Mouse (Mus musculus) CH12.LX (cell line): ENCODE results near the gene Fut4. TPM values are rescaled to one million over a fixed set of nuclear protein-coding genes. Genes with fewer than 3 reads are reported as not detected.

Experiments
- DNase-seq: peaks from one replicate; pipeline ENCODE4 v3.0.0-alpha.2; 2013; ENCODE audit errors: extremely low read depth
- H3K27ac ChIP-seq: 2 replicates; pipeline ENCODE4 v1.5.1; 2012; ENCODE audit warnings: low read depth, mild to moderate bottlenecking, control low read depth, moderate library complexity; ENCODE audit not compliant: insufficient read depth
- H3K27me3 ChIP-seq: replicated peaks from 2 replicates; pipeline ENCODE3; 2012; ENCODE audit warnings: inconsistent platforms
- H3K36me3 ChIP-seq, 2 experiments: replicated peaks in 1 of 2; 2 replicates each; pipeline versions ENCODE3 to v1.6.1; 2012; ENCODE audit warnings: inconsistent platforms in 1 of 2, low read length in 1 of 2, mild to moderate bottlenecking in 1 of 2, mixed read lengths in 1 of 2, moderate library complexity in 1 of 2; ENCODE audit not compliant: control insufficient read depth in 1 of 2, insufficient read depth in 1 of 2
- H3K4me1 ChIP-seq, 2 experiments: 2 replicates each; pipeline ENCODE4 v1.6.1; 2012; ENCODE audit warnings: inconsistent platforms in 1 of 2, moderate library complexity in 1 of 2; ENCODE audit not compliant: insufficient read depth in 2 of 2, control insufficient read depth in 1 of 2
- H3K4me2 ChIP-seq: 2 replicates; pipeline ENCODE4 v1.6.1; 2012; ENCODE audit warnings: low read depth, mild to moderate bottlenecking, control low read depth; ENCODE audit not compliant: poor library complexity, insufficient read depth, severe bottlenecking
- H3K4me3 ChIP-seq, 3 experiments: fragments of 150-350 bp in 1 of 3; sonication (generic) in 1 of 3; replicated peaks in 1 of 3; 2 replicates each; pipeline versions ENCODE3 to v1.5.1; 2011 to 2012; ENCODE audit warnings: low read depth in 2 of 3, low read length in 2 of 3, mild to moderate bottlenecking in 2 of 3, moderate library complexity in 2 of 3, control low read depth in 1 of 3, improper control_type of control experiment in 1 of 3, inconsistent platforms in 1 of 3, mixed read lengths in 1 of 3; ENCODE audit not compliant: poor library complexity in 1 of 3
- H3K79me2 ChIP-seq: replicated peaks from 2 replicates; pipeline ENCODE4 v1.6.1; 2012; ENCODE audit warnings: mild to moderate bottlenecking, moderate library complexity; ENCODE audit not compliant: control insufficient read depth, poor library complexity, insufficient read depth, severe bottlenecking; ENCODE audit errors: extremely low read depth
- H3K9ac ChIP-seq: 2 replicates; pipeline ENCODE4 v1.6.1; 2012; ENCODE audit warnings: low read depth, mild to moderate bottlenecking, control low read depth, moderate library complexity; ENCODE audit not compliant: insufficient read depth
- H3K9me3 ChIP-seq: replicated peaks from 2 replicates; pipeline ENCODE3; 2012; ENCODE audit warnings: low read length, inconsistent platforms, mixed read lengths
- BHLHE40 ChIP-seq: IDR thresholded peaks from 2 replicates; pipeline ENCODE4 v1.6.1; 2011; ENCODE audit warnings: mild to moderate bottlenecking, low read depth, low read length, improper control_type of control experiment
- CHD1 ChIP-seq: IDR thresholded peaks from 2 replicates; pipeline ENCODE4 v1.6.1; 2012; ENCODE audit warnings: low read depth, low read length, improper control_type of control experiment, inconsistent platforms
- CHD2 ChIP-seq: IDR thresholded peaks from 2 replicates; pipeline ENCODE4 v1.6.1; 2011; ENCODE audit warnings: low read length, improper control_type of control experiment
- ELF1 ChIP-seq: IDR thresholded peaks from 2 replicates; pipeline ENCODE4 v1.6.1; 2014; ENCODE audit warnings: low read depth, mild to moderate bottlenecking, inconsistent platforms, low read length, improper control_type of control experiment
- EP300 ChIP-seq: IDR thresholded peaks from 2 replicates; pipeline ENCODE4 v1.6.1; 2011; ENCODE audit warnings: low read length, improper control_type of control experiment
- HCFC1 ChIP-seq: IDR thresholded peaks from 2 replicates; pipeline ENCODE4 v1.6.1; 2012; ENCODE audit warnings: low read depth, mild to moderate bottlenecking, inconsistent platforms, low read length, improper control_type of control experiment
- IRF4 ChIP-seq: IDR thresholded peaks from 2 replicates; pipeline ENCODE4 v1.6.1; 2014; ENCODE audit warnings: low read depth, mild to moderate bottlenecking, inconsistent platforms, low read length, improper control_type of control experiment
- JUND ChIP-seq: conservative IDR thresholded peaks from 2 replicates; pipeline ENCODE4 v1.6.1; 2011; ENCODE audit warnings: low read depth, low read length, improper control_type of control experiment
- KAT2A ChIP-seq: IDR thresholded peaks from 2 replicates; pipeline ENCODE4 v1.6.1; 2012; ENCODE audit warnings: low read length, improper control_type of control experiment, inconsistent platforms; ENCODE audit not compliant: insufficient replicate concordance
- MAFK ChIP-seq: IDR thresholded peaks from 2 replicates; pipeline ENCODE4 v1.6.1; 2011; ENCODE audit warnings: low read length, improper control_type of control experiment; ENCODE audit not compliant: insufficient replicate concordance
- MAZ ChIP-seq: IDR thresholded peaks from 2 replicates; pipeline ENCODE4 v1.6.1; 2012; ENCODE audit warnings: low read depth, mild to moderate bottlenecking, inconsistent platforms, low read length, improper control_type of control experiment, moderate library complexity
- NELFE ChIP-seq: IDR thresholded peaks from 2 replicates; pipeline ENCODE4 v1.6.1; 2011; ENCODE audit warnings: low read depth, low read length, improper control_type of control experiment
- NRF1 ChIP-seq: IDR thresholded peaks from 2 replicates; pipeline ENCODE4 v1.6.1; 2014; ENCODE audit warnings: low read depth, mild to moderate bottlenecking, inconsistent platforms, low read length, improper control_type of control experiment, moderate library complexity
- POLR2A ChIP-seq: IDR thresholded peaks from 2 replicates; pipeline ENCODE4 v1.6.1; 2011; ENCODE audit warnings: low read depth, mild to moderate bottlenecking, improper control_type of control experiment, low read length
- RAD21 ChIP-seq: IDR thresholded peaks from 2 replicates; pipeline ENCODE4 v1.6.1; 2011; ENCODE audit warnings: low read depth, mild to moderate bottlenecking, low read length, improper control_type of control experiment, moderate library complexity
- SMC3 ChIP-seq: IDR thresholded peaks from 2 replicates; pipeline ENCODE4 v1.6.1; 2011; ENCODE audit warnings: low read depth, low read length, improper control_type of control experiment
- TBP ChIP-seq: conservative IDR thresholded peaks from 2 replicates; pipeline ENCODE4 v1.6.1; 2011; ENCODE audit warnings: low read depth, low read length, improper control_type of control experiment
- TCF12 ChIP-seq: IDR thresholded peaks from 2 replicates; pipeline ENCODE4 v1.6.1; 2014; ENCODE audit warnings: low read depth, mild to moderate bottlenecking, inconsistent platforms, low read length, improper control_type of control experiment
- USF1 ChIP-seq: IDR thresholded peaks from 2 replicates; pipeline ENCODE4 v1.6.1; 2014; ENCODE audit warnings: low read depth, mild to moderate bottlenecking, inconsistent platforms, low read length, improper control_type of control experiment
- USF2 ChIP-seq: conservative IDR thresholded peaks from 2 replicates; pipeline ENCODE4 v1.6.1; 2011; ENCODE audit warnings: low read depth, low read length, improper control_type of control experiment
- ZC3H11A ChIP-seq: IDR thresholded peaks from 2 replicates; pipeline ENCODE4 v1.6.1; 2012; ENCODE audit warnings: low read depth, mild to moderate bottlenecking, inconsistent platforms, low read length, improper control_type of control experiment
- ZMIZ1 ChIP-seq: IDR thresholded peaks from 2 replicates; pipeline ENCODE4 v1.6.1; 2012; ENCODE audit warnings: low read depth, mild to moderate bottlenecking, inconsistent platforms, low read length, improper control_type of control experiment
- dilution Hi-C: fragments of 300-500 bp; cut with MboI; formaldehyde crosslinking; loops from 2 replicates; pipeline ENCODE4 v1.14.3; 2020; ENCODE audit warnings: low sequenced_read_pairs; ENCODE audit not compliant: extremely low pct_unique_long_range_greater_than_20kb, extremely low pct_ligation_motif_present
- in situ Hi-C: fragments of 300-500 bp; cut with MboI; formaldehyde crosslinking; loops from 3 replicates; pipeline ENCODE4 v1.14.3; 2019; ENCODE audit warnings: low sequenced_read_pairs, low pct_ligation_motif_present, low pct_unique_long_range_greater_than_20kb, mixed read lengths
- polyA plus RNA-seq: library from polyadenylated mRNA; unstranded; fragments of >175 nt; gene quantifications from 2 replicates; pipeline ENCODE4 v1.2.1, GENCODE M21; 2012; ENCODE audit warnings: low read depth; ENCODE audit not compliant: insufficient read length
- total RNA-seq, 2 experiments: library from RNA; depleted of rRNA; stranded (reverse); fragments of 300-350 nt in 1 of 2; fragments of >200 nt in 1 of 2; gene quantifications; 2 replicates each; pipeline ENCODE4 v1.2.3; 2012 to 2014

Fut4 gene
- total and polyA plus RNA-seq, 3 experiments, result not detected

DNA sequence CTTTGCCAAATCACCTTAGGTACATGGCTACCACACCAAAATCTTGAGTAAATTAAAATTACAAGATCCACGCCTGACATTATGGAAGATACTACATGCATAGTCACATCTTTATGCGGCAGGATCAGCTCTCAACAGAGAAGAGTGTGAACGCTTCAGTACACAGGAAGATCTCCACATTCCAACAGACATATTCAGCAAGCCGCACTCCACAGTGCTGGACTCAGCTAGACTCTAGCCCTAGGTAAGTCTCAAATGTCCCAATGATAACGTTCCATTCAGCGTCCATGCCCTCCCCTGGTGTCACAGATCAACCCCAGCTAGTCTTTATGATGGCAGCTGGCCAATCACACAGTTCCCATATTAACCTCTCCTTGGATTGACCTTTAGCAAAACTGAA lies 26.2 kb downstream of the Fut4 start:
- no peak for DNase-seq
- Histone ChIP-seq H3K36me3 (no peaks in the 10 kb centered on the region), H3K4me1 (peaks cover 0 to 11% of the 10 kb centered on the region in 2 experiments; a peak in 2 of 4 replicates), H3K4me3 (no peak overlapping the region), H3K27ac (no peak overlapping the region), H3K9ac (no peak overlapping the region), H3K79me2 (no peaks in the 10 kb centered on the region), H3K27me3 (no peaks in the 10 kb centered on the region), H3K4me2 (no peak overlapping the region), H3K9me3 (no peaks in the 10 kb centered on the region)
- no peak for TF ChIP-seq EP300
- TF ChIP-seq TCF12, result no peak
- no peak for TF ChIP-seq IRF4
- no peak for TF ChIP-seq USF2
- no peak for TF ChIP-seq HCFC1
- TF ChIP-seq SMC3, result no peak
- no peak for TF ChIP-seq MAZ
- TF ChIP-seq ZMIZ1, result no peak
- no peak for TF ChIP-seq POLR2A
- TF ChIP-seq USF1, result no peak
- no peak for TF ChIP-seq JUND
- TF ChIP-seq BHLHE40, result no peak
- TF ChIP-seq RAD21, result no peak
- no peak for TF ChIP-seq CHD1
- TF ChIP-seq KAT2A, result no peak
- no peak for TF ChIP-seq NRF1
- no peak for TF ChIP-seq ELF1
- TF ChIP-seq CHD2, result no peak
- TF ChIP-seq MAFK, result no peak
- in situ Hi-C loops, result no loop called here
- dilution Hi-C loops, result no loop called here

DNA sequence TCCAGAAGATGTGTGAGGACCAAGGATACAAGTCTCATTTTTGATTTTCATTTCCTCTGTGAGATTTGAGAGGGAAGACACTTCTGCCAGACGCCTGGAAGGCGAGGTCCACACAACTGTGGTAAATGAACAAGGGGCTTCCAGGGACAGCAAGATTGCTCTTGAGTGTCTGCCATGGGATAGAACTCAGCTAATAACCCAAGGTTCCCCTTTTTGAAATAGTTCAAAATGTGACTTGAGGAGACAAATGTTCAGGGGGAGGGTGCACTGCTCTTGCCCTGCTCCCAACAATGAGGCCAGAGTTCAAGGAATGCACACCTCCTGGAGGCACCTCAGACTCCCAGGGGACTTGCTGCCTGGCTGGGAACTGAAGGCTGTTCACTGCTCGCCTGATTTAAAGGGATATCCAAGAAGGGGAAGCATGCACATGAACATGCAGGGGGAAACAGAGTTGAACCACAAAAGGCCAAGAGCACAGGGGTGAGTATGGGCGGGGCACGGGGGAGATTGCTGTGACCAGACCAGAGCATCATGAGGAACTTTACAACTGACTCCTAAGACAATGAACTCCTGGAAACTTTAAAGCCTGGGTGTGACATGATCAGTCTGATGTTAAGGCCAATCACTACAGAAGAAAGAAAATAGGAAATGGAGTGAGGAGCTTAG lies 27.3 kb downstream of the Fut4 start:
- no peak overlapping the region for H3K9ac ChIP-seq
- H3K27ac ChIP-seq, result no peak overlapping the region
- in situ Hi-C loops (no loop called here), dilution Hi-C loops (no loop called here)
- no peaks in the 10 kb centered on the region for H3K36me3 ChIP-seq
- H3K9me3 ChIP-seq, result no peaks in the 10 kb centered on the region
- H3K27me3 ChIP-seq, result no peaks in the 10 kb centered on the region
- no peaks in the 10 kb centered on the region for H3K79me2 ChIP-seq
- DNase-seq, result no peak
- H3K4me3 ChIP-seq, result no peak overlapping the region
- TF ChIP-seq ZC3H11A (no peak), NELFE (no peak), TBP (no peak), ELF1 (no peak), IRF4 (no peak)
- H3K4me1 ChIP-seq, result peaks cover 0 to 11% of the 10 kb centered on the region in 2 experiments; a peak in 2 of 4 replicates
- H3K4me2 ChIP-seq, result no peak overlapping the region
